Mouse (Mus musculus): ENCODE measurements around the gene Ifrd2.

Gene Ifrd2

DNA sequence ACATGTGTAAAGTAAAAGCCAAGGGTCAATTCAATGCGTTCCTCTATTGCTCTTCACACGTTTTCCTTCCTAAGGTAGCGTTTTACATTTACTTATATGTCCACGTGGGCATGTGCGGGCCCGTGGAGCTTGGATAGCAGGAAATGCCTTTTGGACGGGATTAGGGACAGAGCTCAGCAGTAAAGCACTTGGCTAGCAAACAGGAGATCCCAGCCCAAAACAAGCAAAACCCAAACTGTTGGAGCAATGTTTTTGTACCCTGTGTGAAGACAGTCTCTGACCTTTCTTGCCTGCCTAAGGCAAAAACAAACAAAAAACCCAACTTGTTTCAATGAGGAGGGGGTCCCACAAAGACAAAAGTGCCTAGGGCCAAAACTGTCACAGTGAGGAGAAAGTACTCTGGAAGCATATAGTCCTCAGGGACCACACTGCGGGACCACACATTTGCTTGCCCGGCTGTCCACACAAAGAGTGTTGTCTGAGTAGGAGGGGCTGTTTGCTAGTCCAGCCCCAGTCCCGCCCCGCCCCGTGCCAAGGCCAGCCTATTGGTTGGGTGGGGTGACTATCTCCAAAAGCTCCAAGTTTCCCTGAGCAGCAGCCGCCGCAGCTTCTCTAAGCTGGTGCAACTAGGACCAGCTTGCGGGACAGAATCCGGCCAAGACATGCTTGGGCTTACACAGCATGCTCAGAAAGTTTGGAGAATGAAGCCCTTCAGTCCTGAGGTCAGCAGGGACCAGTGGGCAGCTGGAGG is 10.9 kb upstream of the Ifrd2 start, which contains the start of gene Hyal1:
Gene Hyal1, plus strand, starts transcription at position 571 of the 751 bp plus-strand sequence.
- DNase-seq: peak; percentile 86

DNA sequence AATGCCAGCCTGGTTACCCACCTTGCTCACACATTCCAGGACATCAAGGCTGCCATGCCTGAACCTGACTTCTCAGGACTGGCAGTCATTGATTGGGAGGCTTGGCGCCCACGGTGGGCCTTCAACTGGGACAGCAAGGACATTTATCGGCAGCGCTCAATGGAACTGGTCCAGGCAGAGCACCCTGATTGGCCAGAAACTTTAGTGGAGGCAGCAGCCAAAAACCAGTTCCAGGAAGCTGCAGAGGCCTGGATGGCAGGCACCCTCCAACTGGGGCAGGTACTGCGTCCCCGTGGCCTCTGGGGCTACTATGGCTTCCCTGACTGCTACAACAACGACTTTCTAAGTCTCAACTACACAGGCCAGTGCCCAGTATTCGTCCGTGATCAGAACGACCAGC is 9.6 kb upstream of the Ifrd2 start:
- DNase-seq: no peak

- DNase-seq: no peak
Measured at GRCm38 (mm10) chr9:107578587-107578986, 8.9 kb upstream of the Ifrd2 start, which contains the start of gene Naa80. Gene Naa80, plus strand, starts transcription at chr9:107578887.

DNA sequence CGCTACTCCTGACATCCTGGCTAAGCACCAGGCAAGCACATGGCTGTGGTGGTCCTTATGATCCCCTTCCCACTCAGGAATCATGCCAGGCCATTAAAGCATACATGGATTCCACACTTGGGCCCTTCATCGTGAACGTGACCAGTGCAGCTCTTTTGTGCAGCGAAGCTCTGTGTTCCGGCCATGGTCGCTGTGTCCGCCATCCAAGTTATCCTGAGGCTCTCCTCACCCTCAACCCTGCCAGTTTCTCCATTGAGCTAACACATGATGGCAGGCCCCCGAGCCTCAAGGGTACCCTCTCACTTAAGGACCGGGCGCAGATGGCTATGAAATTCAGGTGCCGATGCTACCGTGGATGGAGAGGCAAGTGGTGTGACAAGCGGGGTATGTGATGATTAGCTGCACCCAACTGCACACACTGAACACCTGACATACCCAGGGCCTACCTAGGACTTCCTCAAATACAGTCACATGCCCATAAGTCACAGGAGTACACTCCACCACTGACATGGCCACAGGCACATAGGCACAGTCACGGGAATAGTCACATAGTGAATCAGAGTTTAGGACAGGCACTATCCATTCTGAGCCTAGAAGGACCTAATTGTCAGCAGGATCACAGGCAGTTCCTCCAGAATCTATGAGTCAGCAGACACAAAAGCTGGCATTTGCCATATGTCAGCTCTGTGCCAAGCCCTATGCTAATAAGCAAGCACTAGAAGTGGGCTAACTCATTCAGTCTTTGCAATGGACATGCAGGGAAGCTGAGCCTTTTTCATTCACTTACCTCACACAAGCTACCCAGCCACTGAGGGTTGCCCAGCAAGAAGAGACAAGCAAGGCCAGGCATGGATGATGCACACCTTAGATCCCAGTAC is 8.2 kb upstream of the Ifrd2 start:
- DNase-seq: no peak

GRCm38 (mm10) chr9:107580501-107581317 is 6.7 kb upstream of the Ifrd2 start, which contains the start of gene Hyal3:
Gene Hyal3, plus strand, starts transcription at chr9:107580818.
- peak; percentile 97 for DNase-seq

- DNase-seq: no peak
Measured at GRCm38 (mm10) chr9:107581584-107581983, 5.9 kb upstream of the Ifrd2 start.

- peak; percentile 61 for DNase-seq
Measured at GRCm38 (mm10) chr9:107582509-107583062, 4.9 kb upstream of the Ifrd2 start.

DNA sequence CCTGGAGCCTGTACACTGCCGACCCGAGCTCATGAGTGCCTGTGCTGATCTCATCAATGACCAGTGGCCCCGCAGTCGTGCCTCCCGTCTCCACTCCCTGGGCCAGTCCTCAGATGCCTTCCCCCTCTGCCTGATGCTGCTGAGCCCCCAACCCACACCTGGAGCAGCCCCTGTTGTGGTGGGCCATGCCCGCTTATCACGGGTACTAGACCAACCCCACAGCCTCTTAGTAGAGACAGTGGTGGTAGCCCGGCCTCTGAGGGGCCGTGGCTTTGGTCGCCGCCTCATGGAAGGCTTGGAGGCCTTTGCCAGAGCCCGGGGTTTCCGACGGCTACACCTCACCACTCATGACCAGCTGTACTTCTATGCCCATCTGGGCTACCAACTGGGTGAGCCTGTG is 4.3 kb upstream of the Ifrd2 start:
- no peak for DNase-seq

DNA sequence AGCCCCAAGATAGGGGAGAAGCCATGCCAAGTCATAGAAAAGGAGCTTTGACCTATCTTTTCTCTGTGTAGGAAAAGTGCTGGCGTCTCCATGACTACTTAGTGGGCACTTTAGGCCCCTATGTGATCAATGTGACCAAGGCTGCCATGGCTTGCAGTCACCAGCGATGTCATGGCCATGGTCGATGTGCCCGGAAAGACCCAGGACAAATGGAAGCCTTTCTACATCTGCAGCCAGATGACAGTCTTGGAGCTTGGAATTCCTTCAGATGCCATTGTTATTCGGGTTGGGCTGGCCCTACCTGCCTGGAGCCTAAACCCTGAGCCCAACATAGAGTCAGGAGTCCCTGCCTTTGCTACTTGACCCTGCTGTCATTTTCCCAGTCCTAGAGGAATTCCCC is 938 bp upstream of the Ifrd2 start:
- no peak for DNase-seq

DNA sequence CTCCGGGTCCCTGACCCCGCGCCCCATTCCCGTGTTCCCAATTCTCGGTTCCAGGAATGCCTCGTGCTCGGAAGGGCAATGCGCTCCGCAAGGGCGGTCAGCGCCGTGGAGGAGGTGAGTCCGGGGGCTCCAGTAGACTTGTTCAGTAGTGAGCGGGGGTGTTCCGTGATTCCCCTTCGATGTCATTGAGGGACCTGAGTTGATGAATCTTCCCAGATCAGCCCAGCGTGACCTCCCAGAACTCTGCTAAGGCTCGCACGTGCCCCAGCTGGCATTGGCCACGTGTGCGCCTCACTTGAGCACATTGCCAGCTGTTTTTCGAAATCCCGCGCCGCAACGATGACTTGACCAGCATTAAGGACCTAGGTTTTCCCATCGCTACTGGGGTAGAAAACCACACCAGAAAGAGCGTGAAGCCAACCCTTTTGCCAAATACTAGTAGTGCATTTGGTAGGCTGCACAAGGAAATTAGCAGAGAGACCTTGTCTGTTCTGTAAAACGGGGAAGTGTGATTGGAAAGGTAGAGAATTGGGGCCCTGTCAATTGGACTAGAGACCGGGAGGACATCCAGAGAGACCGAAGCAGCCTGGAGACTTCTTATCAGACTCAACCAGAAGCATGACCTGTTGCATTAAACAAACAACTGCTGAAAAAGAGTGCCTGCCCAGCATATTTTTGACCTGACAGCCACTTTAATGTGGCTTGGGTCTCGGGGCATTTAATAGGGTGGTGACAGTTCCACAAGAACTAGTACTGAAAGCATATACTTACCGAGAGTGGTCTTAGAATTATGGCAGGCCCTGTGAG is 594 bp downstream of the Ifrd2 start:
- peak; percentile 82 for DNase-seq

DNA sequence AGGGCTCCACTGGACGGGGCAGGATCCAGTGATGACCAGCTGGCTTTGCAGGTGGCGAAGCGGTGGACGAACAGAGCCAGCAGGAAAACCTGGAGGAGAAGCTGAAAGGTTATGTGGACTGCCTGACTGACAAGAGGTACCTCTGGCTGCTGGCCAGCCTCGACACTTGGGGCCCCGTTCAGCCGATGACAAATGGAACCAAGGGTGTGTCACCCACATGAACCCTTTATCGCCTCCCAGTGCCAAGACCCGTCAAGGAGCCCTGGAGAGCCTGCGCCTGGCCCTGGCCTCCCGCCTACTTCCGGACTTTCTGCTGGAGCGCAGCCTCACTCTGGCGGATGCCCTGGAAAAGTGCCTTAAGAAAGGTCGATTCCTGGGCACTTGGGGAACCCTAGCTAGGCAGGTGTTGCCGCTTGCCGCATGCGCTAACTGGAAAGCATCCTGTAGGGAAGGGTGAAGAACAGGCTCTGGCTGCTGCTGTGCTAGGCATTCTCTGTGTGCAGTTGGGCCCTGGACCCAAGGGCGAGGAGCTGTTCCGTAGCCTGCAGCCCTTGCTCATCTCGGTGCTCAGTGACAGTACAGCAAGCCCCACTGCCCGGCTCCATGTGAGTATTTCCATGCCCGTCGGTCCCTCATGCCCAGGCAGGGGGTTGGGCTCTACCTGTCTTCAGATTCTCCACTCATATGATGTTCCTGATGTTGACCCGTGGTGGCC is 2.8 kb downstream of the Ifrd2 start:
- DNase-seq: peak; percentile 85

- peak; percentile 88 for DNase-seq
Measured at GRCm38 (mm10) chr9:107590773-107591060, 3.3 kb downstream of the Ifrd2 start.

DNA sequence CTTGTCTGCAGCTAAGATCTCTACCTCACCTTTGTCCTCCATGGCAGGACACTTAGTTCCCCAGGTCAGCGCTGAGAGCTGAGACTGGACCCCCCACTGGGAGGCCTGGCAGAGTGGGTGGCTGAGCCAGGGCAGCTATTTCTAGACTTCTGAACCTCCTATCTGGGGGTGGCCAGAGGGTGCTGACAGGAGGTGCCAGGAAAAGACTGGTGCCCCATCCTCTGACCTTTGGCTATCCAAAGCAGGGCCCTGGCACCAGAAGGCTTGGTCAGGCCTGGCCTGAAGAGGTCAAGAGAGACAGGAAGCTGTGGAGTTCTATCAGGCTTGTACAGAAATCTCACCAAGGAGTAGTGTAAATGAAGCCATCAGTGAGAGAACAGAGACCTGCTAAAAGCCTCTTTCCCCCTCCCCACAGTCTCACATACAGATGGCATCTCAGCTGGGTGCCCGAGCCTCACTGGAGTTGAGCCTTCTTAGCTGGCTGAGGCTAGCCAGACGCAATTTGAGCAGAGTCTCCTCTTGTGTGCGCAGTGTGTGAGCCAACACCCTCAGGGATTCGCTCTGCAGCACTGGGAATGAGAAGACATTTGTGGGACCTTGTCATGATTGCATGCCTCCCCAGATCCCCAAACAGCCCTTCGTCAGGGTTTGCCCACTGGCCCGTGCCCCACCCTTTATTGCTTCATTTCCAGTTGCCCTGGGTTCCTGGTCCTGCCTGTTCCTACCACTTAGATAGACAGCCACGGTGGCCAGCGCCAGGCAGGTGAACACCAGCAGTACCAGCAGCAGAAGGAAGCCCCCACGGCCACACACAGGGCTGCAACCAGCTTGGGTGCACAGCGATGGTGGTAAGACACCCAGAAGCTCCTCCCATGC is 5.9 kb downstream of the Ifrd2 start:
- peak; percentile 94 for DNase-seq

- DNase-seq: peak; percentile 69
Measured at GRCm38 (mm10) chr9:107594281-107595062, 7.0 kb downstream of the Ifrd2 start.

- no peak for DNase-seq
Measured at GRCm38 (mm10) chr9:107596619-107597569, 9.5 kb downstream of the Ifrd2 start.

GRCm38 (mm10) chr9:107598385-107598784 is 10.9 kb downstream of the Ifrd2 start:
- DNase-seq: peak; percentile 83

DNA sequence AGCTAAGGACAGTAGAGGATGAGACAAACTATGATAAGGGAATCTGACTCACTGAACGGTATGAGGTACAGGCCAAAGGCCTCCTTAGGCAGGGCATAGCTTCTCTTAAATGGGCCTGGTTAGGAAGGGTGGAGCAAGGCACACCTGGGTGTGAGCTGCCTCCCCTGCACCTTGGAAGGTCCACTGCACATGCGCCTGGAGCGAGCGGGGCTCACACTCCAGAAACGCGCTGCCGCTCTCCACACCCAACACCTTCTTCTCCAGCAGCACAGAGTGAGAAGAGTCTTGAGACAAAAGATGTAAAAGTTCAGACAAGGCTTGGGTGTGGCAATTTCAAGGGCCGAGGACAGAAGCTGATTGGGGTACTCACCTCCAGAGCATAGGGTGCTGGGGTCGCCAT is 12.0 kb downstream of the Ifrd2 start:
- DNase-seq: no peak

GRCm38 (mm10) chr9:107599842-107600241 is 12.4 kb downstream of the Ifrd2 start:
- no peak for DNase-seq

Data from kidney, adult 9 months (tissue).